8 mouse cellular contexts compared by ENCODE assay signal in the genomic region with DNA sequence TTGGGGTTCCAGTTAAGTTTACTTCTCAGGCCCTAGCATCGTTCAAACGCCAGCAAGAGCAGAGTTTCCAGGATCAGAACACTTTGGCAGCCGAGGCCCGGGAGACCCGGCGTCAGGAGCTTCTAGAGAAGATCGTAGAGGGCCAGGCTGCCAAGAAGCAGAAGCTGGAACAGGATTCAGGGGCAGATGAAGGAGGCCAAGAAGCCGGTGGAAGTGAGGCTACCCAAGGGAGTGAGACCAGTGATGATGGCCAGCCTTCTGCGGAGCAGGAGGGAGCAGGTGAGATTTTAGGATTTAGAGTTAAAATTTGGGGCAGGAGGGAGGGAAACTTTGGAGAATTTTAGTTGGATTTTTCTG. TPM values are rescaled to one million over a fixed set of nuclear protein-coding genes. Genes with fewer than 3 reads are reported as not detected.
DNase-seq lines count a peak whose midpoint lies in the region; ATAC-seq and TF ChIP-seq lines count a peak whose summit lies in the region.
"Not testable (repeated sequence)": the region's sequence is repeated elsewhere in the genome, so short reads cannot be mapped to it uniquely, and the experiment has no call there.

No protein-coding gene starts in this region.

- H3K4me1 ChIP-seq in cerebellum, adult 2 months (ENCODE audit: control insufficient read depth, insufficient read depth, low read length): not testable (repeated sequence)
- H3K4me1 ChIP-seq in forebrain, embryonic 12.5 days: peaks cover 26% of the 10 kb centered on the region
- peaks cover 13 to 16% of the 10 kb centered on the region in 2 experiments for H3K4me1 ChIP-seq in heart, embryonic 14.5 days (ENCODE audit: control insufficient read depth in 2 of 2, insufficient read depth in 2 of 2, low read length in 2 of 2)
- peaks cover 12% of the 10 kb centered on the region for H3K4me1 ChIP-seq in intestine, embryonic 16.5 days (ENCODE audit: control insufficient read depth, insufficient read depth, low read length)
- peaks cover 21% of the 10 kb centered on the region for H3K4me1 ChIP-seq in limb, embryonic 15.5 days
- H3K4me1 ChIP-seq in neural tube, embryonic 15.5 days: peaks cover 42% of the 10 kb centered on the region

- 3% methylated on average over 9 of the region's 9 CpGs for WGBS in cerebellum, adult 2 months
- WGBS in forebrain, embryonic 12.5 days: 7% methylated on average over 9 of the region's 9 CpGs
- 5% methylated on average over 9 of the region's 9 CpGs for WGBS in heart, embryonic 14.5 days
- WGBS in intestine, embryonic 16.5 days: 3% methylated on average over 9 of the region's 9 CpGs
- 2% methylated on average over 9 of the region's 9 CpGs for WGBS in limb, embryonic 15.5 days
- WGBS in macrophage (ENCODE audit: missing documents): 6% methylated on average over 8 of the region's 9 CpGs
- 4% methylated on average over 9 of the region's 9 CpGs for WGBS in neural tube, embryonic 15.5 days

- peak overlapping the region; percentile 50 for H3K4me3 ChIP-seq in C2C12 (ENCODE audit: insufficient read depth, poor library complexity, severe bottlenecking)
- peak overlapping the region; percentile 49 for H3K4me3 ChIP-seq in cerebellum, adult 2 months (replicated peaks; ENCODE audit: insufficient read depth, low read depth, low read length)
- H3K4me3 ChIP-seq in forebrain, embryonic 12.5 days (replicated peaks): peak overlapping the region; percentile 59
- H3K4me3 ChIP-seq in heart, embryonic 14.5 days (ENCODE audit: control insufficient read depth in 1 of 2, insufficient read depth in 1 of 2, low read depth in 1 of 2, low read length in 2 of 2): peak overlapping the region; percentile 59 to 66
- peak overlapping the region; percentile 87 for H3K4me3 ChIP-seq in intestine, embryonic 16.5 days (ENCODE audit: low read length)
- H3K4me3 ChIP-seq in limb, embryonic 15.5 days: peak overlapping the region; percentile 68
- H3K4me3 ChIP-seq in macrophage (ENCODE audit: inconsistent target): peak overlapping the region; percentile 62
- peak overlapping the region; percentile 69 for H3K4me3 ChIP-seq in neural tube, embryonic 15.5 days (replicated peaks)

- H3K79me2 ChIP-seq in C2C12 (ENCODE audit: control insufficient read depth, insufficient read depth): peaks cover 36% of the 10 kb centered on the region
- H3K79me2 ChIP-seq in macrophage (ENCODE audit: inconsistent target): peaks cover 36% of the 10 kb centered on the region

- H3K9ac ChIP-seq in forebrain, embryonic 12.5 days: peak overlapping the region; percentile 86
- peak overlapping the region; percentile 85 for H3K9ac ChIP-seq in heart, embryonic 14.5 days (ENCODE audit: low read length)
- H3K9ac ChIP-seq in intestine, embryonic 16.5 days (ENCODE audit: low read depth, low read length): peak overlapping the region; percentile 95
- H3K9ac ChIP-seq in limb, embryonic 15.5 days: peak overlapping the region; percentile 80
- H3K9ac ChIP-seq in neural tube, embryonic 15.5 days (replicated peaks): peak overlapping the region; percentile 81

- H3ac ChIP-seq in C2C12 (ENCODE audit: control insufficient read depth, insufficient read length, low read depth): peak overlapping the region; percentile 78

- peak overlapping the region; percentile 74 for H3K4me2 ChIP-seq in forebrain, embryonic 12.5 days
- H3K4me2 ChIP-seq in heart, embryonic 14.5 days (ENCODE audit: low read length): peak overlapping the region; percentile 76
- peak overlapping the region; percentile 89 for H3K4me2 ChIP-seq in intestine, embryonic 16.5 days (ENCODE audit: low read depth, low read length)
- peak overlapping the region; percentile 84 for H3K4me2 ChIP-seq in limb, embryonic 15.5 days
- H3K4me2 ChIP-seq in neural tube, embryonic 15.5 days: peak overlapping the region; percentile 79

- not testable (repeated sequence) for H3K27ac ChIP-seq in cerebellum, adult 2 months (ENCODE audit: insufficient read depth, low read length)
- H3K27ac ChIP-seq in forebrain, embryonic 12.5 days: peak overlapping the region; percentile 95
- peak overlapping the region; percentile 68 to 98 for H3K27ac ChIP-seq in heart, embryonic 14.5 days (replicated peaks in 1 of 2; ENCODE audit: control insufficient read depth in 1 of 2, insufficient read depth in 1 of 2, low read depth in 2 of 2, low read length in 2 of 2)
- peak overlapping the region; percentile 94 for H3K27ac ChIP-seq in intestine, embryonic 16.5 days (ENCODE audit: low read length)
- peak overlapping the region; percentile 99 for H3K27ac ChIP-seq in limb, embryonic 15.5 days
- peak overlapping the region; percentile 53 for H3K27ac ChIP-seq in macrophage
- H3K27ac ChIP-seq in neural tube, embryonic 15.5 days (replicated peaks): peak overlapping the region; percentile 96

- H3K36me3 ChIP-seq in C2C12 (ENCODE audit: control insufficient read depth, insufficient read depth): peaks cover 23% of the 10 kb centered on the region
- peaks cover 36% of the 10 kb centered on the region for H3K36me3 ChIP-seq in forebrain, embryonic 12.5 days (replicated peaks)
- H3K36me3 ChIP-seq in heart, embryonic 14.5 days (ENCODE audit: control insufficient read depth, insufficient read depth, low read length): peaks cover 54% of the 10 kb centered on the region
- H3K36me3 ChIP-seq in intestine, embryonic 16.5 days (ENCODE audit: control insufficient read depth, insufficient read depth, low read length): not testable (repeated sequence)
- H3K36me3 ChIP-seq in limb, embryonic 15.5 days: peaks cover 37% of the 10 kb centered on the region
- H3K36me3 ChIP-seq in macrophage (ENCODE audit: inconsistent target): peaks cover 34% of the 10 kb centered on the region
- peaks cover 31% of the 10 kb centered on the region for H3K36me3 ChIP-seq in neural tube, embryonic 15.5 days

- peaks cover 15% of the 10 kb centered on the region for H3K79me3 ChIP-seq in C2C12 (ENCODE audit: low read depth)

- TF ChIP-seq CTCF in C2C12 (IDR thresholded peaks at IDR 0.05; ENCODE audit: control insufficient read depth, insufficient read depth, insufficient read length); cerebellum, adult 2 months (IDR thresholded peaks at IDR 0.05; ENCODE audit: borderline replicate concordance, insufficient read depth, low read depth, low read length): not testable (repeated sequence)

- TF ChIP-seq POLR2A in cerebellum, adult 2 months (IDR thresholded peaks at IDR 0.05; ENCODE audit: borderline replicate concordance, insufficient read depth, low read length): not testable (repeated sequence)

- peak in 1 of 2 experiments; percentile 47 for DNase-seq in cerebellum, adult 2 months

- not testable (repeated sequence) for H3K9me3 ChIP-seq in forebrain, embryonic 12.5 days; heart, embryonic 14.5 days (ENCODE audit: control insufficient read depth, low read length); intestine, embryonic 16.5 days (ENCODE audit: control insufficient read depth, low read length); limb, embryonic 15.5 days; neural tube, embryonic 15.5 days (replicated peaks)

- not testable (repeated sequence) for H3K27me3 ChIP-seq in C2C12 (ENCODE audit: control insufficient read depth, insufficient read depth, insufficient read length); cerebellum, adult 2 months (ENCODE audit: control insufficient read depth, insufficient read depth, low read length); forebrain, embryonic 12.5 days; heart, embryonic 14.5 days (ENCODE audit: control insufficient read depth, insufficient read depth, low read length); intestine, embryonic 16.5 days (replicated peaks; ENCODE audit: control insufficient read depth, insufficient read depth, low read length); limb, embryonic 15.5 days; neural tube, embryonic 15.5 days (replicated peaks)

- ATAC-seq in forebrain, embryonic 12.5 days (ENCODE audit: low FRiP score); heart, embryonic 14.5 days (ENCODE audit: insufficient number of reproducible peaks, insufficient read depth, low FRiP score, low read depth); intestine, embryonic 16.5 days; limb, embryonic 15.5 days (ENCODE audit: insufficient number of reproducible peaks, low FRiP score, low TSS enrichment, low read depth); neural tube, embryonic 15.5 days (ENCODE audit: low FRiP score): not testable (repeated sequence)

RNA-seq across cellular contexts. Expression of a gene that starts 1.6 kb away (rescaled TPM):
- polyA plus RNA-seq in C2C12 (2012; fragmentation: generic; extraction: Trizol) (45.8 TPM), macrophage (2018) (31.1 to 42.2 TPM (median 40.9 TPM) in 3 replicates)
- 114 and 115 TPM in 2 replicates for polyA plus RNA-seq in cerebellum, adult 2 months (2012; rRNA removed)
- 39.5 and 40.8 TPM in 2 replicates for polyA plus RNA-seq in forebrain, embryonic 12.5 days (2016; fragmentation: Nextera tagmentation; extraction: Ambion mirVana)
- polyA plus RNA-seq in heart, embryonic 14.5 days (2014; fragmentation: Nextera tagmentation; extraction: Ambion mirVana): 25.5 and 28.4 TPM in 2 replicates
- 54.8 and 60.7 TPM in 2 replicates for polyA plus RNA-seq in intestine, embryonic 16.5 days (2015; fragmentation: Nextera tagmentation; extraction: Ambion mirVana)
- polyA plus RNA-seq in limb, embryonic 15.5 days (2015; fragmentation: Nextera tagmentation; extraction: Ambion mirVana): 59.7 and 63.6 TPM in 2 replicates
- total RNA-seq in macrophage (2018; cell fraction: chromatin; rRNA removed): 10 to 100 TPM; 10.6 to 49.7 (median 21.6) TPM
- total RNA-seq in macrophage (2018; cell fraction: cytosol; rRNA removed): 10 to 100 TPM; 19.8 to 52.3 (median 32.5) TPM
- total RNA-seq in macrophage (2018; cell fraction: nucleus; rRNA removed): 10 to 100 TPM; 25.0 to 66.8 (median 38.6) TPM
- polyA plus RNA-seq in neural tube, embryonic 15.5 days (2015; fragmentation: Nextera tagmentation; extraction: Ambion mirVana): 105 and 110 TPM in 2 replicates

RNA-seq across cellular contexts. Expression of a gene that starts 2.3 kb away (rescaled TPM):
- 215 TPM for polyA plus RNA-seq in C2C12 (2012; fragmentation: generic; extraction: Trizol)
- 112 and 115 TPM in 2 replicates for polyA plus RNA-seq in cerebellum, adult 2 months (2012; rRNA removed)
- polyA plus RNA-seq in forebrain, embryonic 12.5 days (2016; fragmentation: Nextera tagmentation; extraction: Ambion mirVana): 204 and 215 TPM in 2 replicates
- polyA plus RNA-seq in heart, embryonic 14.5 days (2014; fragmentation: Nextera tagmentation; extraction: Ambion mirVana): 205 and 234 TPM in 2 replicates
- 191 and 208 TPM in 2 replicates for polyA plus RNA-seq in intestine, embryonic 16.5 days (2015; fragmentation: Nextera tagmentation; extraction: Ambion mirVana)
- polyA plus RNA-seq in limb, embryonic 15.5 days (2015; fragmentation: Nextera tagmentation; extraction: Ambion mirVana): 251 and 270 TPM in 2 replicates
- total RNA-seq in macrophage (2018; cell fraction: chromatin; rRNA removed): 10 to 100 TPM in 24 of 26 experiments, 1 to 10 TPM in 2; 8.2 to 50.8 (median 30.6) TPM
- 10 to 100 TPM; 21.9 to 48.2 (median 37.9) TPM for total RNA-seq in macrophage (2018; cell fraction: cytosol; rRNA removed)
- total RNA-seq in macrophage (2018; cell fraction: nucleus; rRNA removed): 10 to 100 TPM; 11.7 to 48.9 (median 26.5) TPM
- polyA plus RNA-seq in macrophage (2018): 16.8 to 42.4 TPM (median 42.3 TPM) in 3 replicates
- polyA plus RNA-seq in neural tube, embryonic 15.5 days (2015; fragmentation: Nextera tagmentation; extraction: Ambion mirVana): 285 and 295 TPM in 2 replicates

RNA-seq across cellular contexts. Expression of a gene that starts 8.9 kb away (rescaled TPM):
- polyA plus RNA-seq in C2C12 (2012; fragmentation: generic; extraction: Trizol) (3,200 TPM), macrophage (2018) (597 to 1,790 TPM (median 1,385 TPM) in 3 replicates)
- 866 and 1,027 TPM in 2 replicates for polyA plus RNA-seq in cerebellum, adult 2 months (2012; rRNA removed)
- polyA plus RNA-seq in forebrain, embryonic 12.5 days (2016; fragmentation: Nextera tagmentation; extraction: Ambion mirVana): 1,127 and 1,163 TPM in 2 replicates
- 914 and 1,003 TPM in 2 replicates for polyA plus RNA-seq in heart, embryonic 14.5 days (2014; fragmentation: Nextera tagmentation; extraction: Ambion mirVana)
- polyA plus RNA-seq in intestine, embryonic 16.5 days (2015; fragmentation: Nextera tagmentation; extraction: Ambion mirVana): 1,268 and 1,365 TPM in 2 replicates
- 1,336 and 1,506 TPM in 2 replicates for polyA plus RNA-seq in limb, embryonic 15.5 days (2015; fragmentation: Nextera tagmentation; extraction: Ambion mirVana)
- 100 to 1,000 TPM; 101 to 576 (median 304) TPM for total RNA-seq in macrophage (2018; cell fraction: chromatin; rRNA removed)
- 1,000 to 10,000 TPM; 1,050 to 1,807 (median 1,316) TPM for total RNA-seq in macrophage (2018; cell fraction: cytosol; rRNA removed)
- 100 to 1,000 TPM; 259 to 636 (median 352) TPM for total RNA-seq in macrophage (2018; cell fraction: nucleus; rRNA removed)
- polyA plus RNA-seq in neural tube, embryonic 15.5 days (2015; fragmentation: Nextera tagmentation; extraction: Ambion mirVana): 710 and 932 TPM in 2 replicates

RNA-seq across cellular contexts. Expression of a gene that starts 17.6 kb away (rescaled TPM):
- polyA plus RNA-seq in C2C12 (2012; fragmentation: generic; extraction: Trizol): 1.8 TPM
- 10.8 and 11.7 TPM in 2 replicates for polyA plus RNA-seq in cerebellum, adult 2 months (2012; rRNA removed)
- polyA plus RNA-seq in forebrain, embryonic 12.5 days (2016; fragmentation: Nextera tagmentation; extraction: Ambion mirVana): 2.9 and 3.1 TPM in 2 replicates
- polyA plus RNA-seq in heart, embryonic 14.5 days (2014; fragmentation: Nextera tagmentation; extraction: Ambion mirVana): 2.9 and 3.9 TPM in 2 replicates
- polyA plus RNA-seq in intestine, embryonic 16.5 days (2015; fragmentation: Nextera tagmentation; extraction: Ambion mirVana): 104 and 110 TPM in 2 replicates
- 5.0 and 7.0 TPM in 2 replicates for polyA plus RNA-seq in limb, embryonic 15.5 days (2015; fragmentation: Nextera tagmentation; extraction: Ambion mirVana)
- total RNA-seq in macrophage (2018; cell fraction: chromatin; rRNA removed): 10 to 100 TPM in 16 of 26 experiments, 1 to 10 TPM in 10; 3.3 to 25.9 (median 11.9) TPM
- total RNA-seq in macrophage (2018; cell fraction: cytosol; rRNA removed): 1 to 10 TPM in 7 of 26 experiments, under 1 TPM in 19; 0.33 to 2.0 (median 0.82) TPM
- 10 to 100 TPM in 8 of 26 experiments, 1 to 10 TPM in 18; 2.2 to 21.0 (median 5.2) TPM for total RNA-seq in macrophage (2018; cell fraction: nucleus; rRNA removed)
- 0.28 to 2.0 TPM (median 0.70 TPM) in 3 replicates for polyA plus RNA-seq in macrophage (2018)
- polyA plus RNA-seq in neural tube, embryonic 15.5 days (2015; fragmentation: Nextera tagmentation; extraction: Ambion mirVana): 5.6 and 17.2 TPM in 2 replicates

RNA-seq across cellular contexts. Expression of a gene that starts 25.3 kb away (rescaled TPM):
- polyA plus RNA-seq in C2C12 (2012; fragmentation: generic; extraction: Trizol): not detected
- polyA plus RNA-seq in cerebellum, adult 2 months (2012; rRNA removed): 0.27 and 0.31 TPM in 2 replicates
- polyA plus RNA-seq in forebrain, embryonic 12.5 days (2016; fragmentation: Nextera tagmentation; extraction: Ambion mirVana): 0.10 and 0.23 TPM in 2 replicates
- polyA plus RNA-seq in heart, embryonic 14.5 days (2014; fragmentation: Nextera tagmentation; extraction: Ambion mirVana): 0.27 and 0.97 TPM in 2 replicates
- polyA plus RNA-seq in intestine, embryonic 16.5 days (2015; fragmentation: Nextera tagmentation; extraction: Ambion mirVana): 0.94 and 1.1 TPM in 2 replicates
- 0.96 and 2.4 TPM in 2 replicates for polyA plus RNA-seq in limb, embryonic 15.5 days (2015; fragmentation: Nextera tagmentation; extraction: Ambion mirVana)
- total RNA-seq in macrophage (2018; cell fraction: chromatin; rRNA removed): 1,000 to 10,000 TPM in 22 of 26 experiments, 100 to 1,000 TPM in 4; 983 to 1,799 (median 1,306) TPM
- total RNA-seq in macrophage (2018; cell fraction: cytosol; rRNA removed): 100 to 1,000 TPM; 328 to 595 (median 441) TPM
- total RNA-seq in macrophage (2018; cell fraction: nucleus; rRNA removed): 1,000 to 10,000 TPM in 17 of 26 experiments, 100 to 1,000 TPM in 9; 644 to 1,542 (median 1,089) TPM
- polyA plus RNA-seq in macrophage (2018): 163 to 667 TPM (median 409 TPM) in 3 replicates
- polyA plus RNA-seq in neural tube, embryonic 15.5 days (2015; fragmentation: Nextera tagmentation; extraction: Ambion mirVana): 0.51 and 0.83 TPM in 2 replicates
